Mouse (Mus musculus) embryonic facial prominence, embryonic 14.5 days (tissue): ENCODE measurements around the gene Cacna1c. TPM values are rescaled to one million over a fixed set of nuclear protein-coding genes. Genes with fewer than 3 reads are reported as not detected.

Source experiments
- ATAC-seq: fragments of 200-750 bp; cut with Nextera tagmentation; 2 replicates; pipeline ENCODE4 v1.8.0; 2017; ENCODE audit warnings: low read depth, moderate number of reproducible peaks, moderate TSS enrichment
- DNase-seq: peaks from one replicate; pipeline ENCODE4 v3.0.0-alpha.2; 2015; ENCODE audit warnings: low spot score
- H3K27ac ChIP-seq: fragments of 300-500 bp; sonication (generic); replicated peaks from 2 replicates; pipeline ENCODE4 v1.5.1; 2014; ENCODE audit warnings: low read depth, mild to moderate bottlenecking, low read length, moderate library complexity
- H3K27me3 ChIP-seq: fragments of 300-500 bp; sonication (generic); replicated peaks from 2 replicates; pipeline ENCODE4 v1.6.1; 2014; ENCODE audit warnings: low read length; ENCODE audit not compliant: control insufficient read depth, insufficient read depth
- H3K36me3 ChIP-seq: fragments of 300-500 bp; sonication (generic); 2 replicates; pipeline ENCODE4 v1.6.1; 2014; ENCODE audit warnings: low read length, mixed read lengths; ENCODE audit not compliant: control insufficient read depth, insufficient read depth
- H3K4me1 ChIP-seq: fragments of 300-500 bp; sonication (generic); 2 replicates; pipeline ENCODE4 v1.6.1; 2014; ENCODE audit warnings: antibody characterized with exemption, low read length; ENCODE audit not compliant: control insufficient read depth, insufficient read depth
- H3K4me2 ChIP-seq: fragments of 300-500 bp; sonication (generic); 2 replicates; pipeline ENCODE4 v1.6.1; 2014; ENCODE audit warnings: low read depth, mild to moderate bottlenecking, low read length, moderate library complexity, mixed read lengths
- H3K4me3 ChIP-seq: fragments of 300-500 bp; sonication (generic); 2 replicates; pipeline ENCODE4 v1.5.1; 2014; ENCODE audit warnings: low read depth, mild to moderate bottlenecking, low read length
- H3K9ac ChIP-seq: fragments of 300-500 bp; sonication (generic); 2 replicates; pipeline ENCODE4 v1.6.1; 2014; ENCODE audit warnings: low read depth, mild to moderate bottlenecking, low read length, moderate library complexity, mixed read lengths
- H3K9me3 ChIP-seq: fragments of 300-500 bp; sonication (generic); 2 replicates; pipeline ENCODE4 v1.6.1; 2016; ENCODE audit warnings: low read length; ENCODE audit not compliant: control insufficient read depth
- WGBS: fragments of 180-500 bp; shearing (Covaris S2); extraction: QIAGEN DNeasy Blood & Tissue Kit; methylation state at CpG from one replicate; pipeline ENCODE4 v1.1.7; 2014; 5-methylcytosine and 5-hydroxymethylcytosine counted together
- polyA plus RNA-seq: library from polyadenylated mRNA; unstranded; fragments of >200 nt; fragmentation: Nextera tagmentation; extraction: Ambion mirVana; gene quantifications from 2 replicates; pipeline ENCODE4 v1.2.1, GENCODE M21; 2014

Gene Cacna1c
- polyA plus RNA-seq, 1 experiment from 2014 or later = 4.8 TPM

- H3K4me1 ChIP-seq = no peaks in the 10 kb centered on the region
- H3K4me2 ChIP-seq = no peak overlapping the region
- H3K36me3 ChIP-seq = no peaks in the 10 kb centered on the region
- no peaks in the 10 kb centered on the region for H3K27me3 ChIP-seq
- ATAC-seq (no peak), DNase-seq (no peak)
- H3K4me3 ChIP-seq = no peak overlapping the region
- WGBS = 68% methylated on average over 7 of the region's 7 CpGs
- H3K27ac ChIP-seq = no peak overlapping the region
- no peak overlapping the region for H3K9ac ChIP-seq
- H3K9me3 ChIP-seq = no peaks in the 10 kb centered on the region
Measured at GRCm38 (mm10) chr6:118621866-118622265, 574.4 kb downstream of the Cacna1c start.

GRCm38 (mm10) chr6:118621406-118621805 lies 574.8 kb downstream of the Cacna1c start:
- Histone ChIP-seq H3K9ac (no peak overlapping the region), H3K4me1 (no peaks in the 10 kb centered on the region), H3K4me3 (no peak overlapping the region), H3K27ac (no peak overlapping the region), H3K36me3 (no peaks in the 10 kb centered on the region), H3K27me3 (no peaks in the 10 kb centered on the region), H3K9me3 (no peaks in the 10 kb centered on the region), H3K4me2 (no peak overlapping the region)
- 83% methylated on average over 3 of the region's 3 CpGs for WGBS
- no peak for DNase-seq
- no peak for ATAC-seq

- no peak overlapping the region for H3K9ac ChIP-seq
- no peak for DNase-seq
- H3K4me1 ChIP-seq = no peaks in the 10 kb centered on the region
- no peak overlapping the region for H3K27ac ChIP-seq
- peaks cover 31% of the 10 kb centered on the region; the same call in 1 of the 2 replicates for H3K36me3 ChIP-seq
- H3K27me3 ChIP-seq = no peaks in the 10 kb centered on the region
- no peak overlapping the region for H3K4me3 ChIP-seq
- no peak for ATAC-seq
- H3K9me3 ChIP-seq = no peaks in the 10 kb centered on the region
- WGBS = 77% methylated on average over 6 of the region's 6 CpGs
- no peak overlapping the region for H3K4me2 ChIP-seq
Measured at GRCm38 (mm10) chr6:118608906-118609305, 587.3 kb downstream of the Cacna1c start.

DNA sequence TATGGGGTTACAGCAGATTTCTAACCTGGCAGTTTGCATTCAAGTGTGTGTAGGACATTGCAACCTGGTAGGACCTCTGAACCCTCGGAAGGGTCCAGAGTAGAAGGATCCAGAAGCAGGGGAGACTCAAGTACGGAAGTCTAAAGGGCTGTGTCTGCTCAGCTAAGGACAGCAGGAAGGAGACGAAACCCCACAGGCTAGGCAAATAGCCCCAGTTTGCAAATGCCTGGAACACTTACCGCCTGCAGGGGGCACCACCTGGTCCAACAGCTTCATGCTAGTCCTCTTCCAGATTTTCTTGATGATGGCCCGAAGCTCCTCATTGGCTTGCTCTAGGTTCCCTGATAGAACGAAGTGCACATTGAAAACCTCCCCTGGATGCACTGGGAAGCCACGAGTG lies 590.2 kb downstream of the Cacna1c start:
- Histone ChIP-seq H3K4me3 (no peak overlapping the region), H3K27me3 (no peaks in the 10 kb centered on the region), H3K4me2 (no peak overlapping the region), H3K9ac (no peak overlapping the region), H3K36me3 (peaks cover 22% of the 10 kb centered on the region), H3K4me1 (no peaks in the 10 kb centered on the region), H3K9me3 (no peaks in the 10 kb centered on the region), H3K27ac (no peak overlapping the region)
- DNase-seq (no peak), ATAC-seq (no peak)
- 66% methylated on average over 7 of the region's 7 CpGs for WGBS

GRCm38 (mm10) chr6:118603825-118604224 lies 592.4 kb downstream of the Cacna1c start:
- Histone ChIP-seq H3K4me3 (no peak overlapping the region), H3K36me3 (peaks cover 17% of the 10 kb centered on the region), H3K27me3 (no peaks in the 10 kb centered on the region), H3K4me2 (no peak overlapping the region), H3K9me3 (no peaks in the 10 kb centered on the region), H3K27ac (no peak overlapping the region), H3K4me1 (no peaks in the 10 kb centered on the region), H3K9ac (no peak overlapping the region)
- DNase-seq = no peak
- 94% methylated on average over 7 of the region's 7 CpGs for WGBS
- no peak for ATAC-seq

GRCm38 (mm10) chr6:118595681-118596055 lies 600.5 kb downstream of the Cacna1c start:
- WGBS = 74% methylated on average over 9 of the region's 9 CpGs
- H3K27ac ChIP-seq = no peak overlapping the region
- DNase-seq = no peak
- H3K9ac ChIP-seq = no peak overlapping the region
- no peak overlapping the region for H3K4me2 ChIP-seq
- no peak for ATAC-seq
- peaks cover 3% of the 10 kb centered on the region; the same call in 1 of the 2 replicates for H3K4me1 ChIP-seq
- no peak overlapping the region for H3K4me3 ChIP-seq
- H3K27me3 ChIP-seq = peaks cover 24% of the 10 kb centered on the region
- H3K9me3 ChIP-seq = no peaks in the 10 kb centered on the region
- peaks cover 19% of the 10 kb centered on the region; the same call in 1 of the 2 replicates for H3K36me3 ChIP-seq

DNA sequence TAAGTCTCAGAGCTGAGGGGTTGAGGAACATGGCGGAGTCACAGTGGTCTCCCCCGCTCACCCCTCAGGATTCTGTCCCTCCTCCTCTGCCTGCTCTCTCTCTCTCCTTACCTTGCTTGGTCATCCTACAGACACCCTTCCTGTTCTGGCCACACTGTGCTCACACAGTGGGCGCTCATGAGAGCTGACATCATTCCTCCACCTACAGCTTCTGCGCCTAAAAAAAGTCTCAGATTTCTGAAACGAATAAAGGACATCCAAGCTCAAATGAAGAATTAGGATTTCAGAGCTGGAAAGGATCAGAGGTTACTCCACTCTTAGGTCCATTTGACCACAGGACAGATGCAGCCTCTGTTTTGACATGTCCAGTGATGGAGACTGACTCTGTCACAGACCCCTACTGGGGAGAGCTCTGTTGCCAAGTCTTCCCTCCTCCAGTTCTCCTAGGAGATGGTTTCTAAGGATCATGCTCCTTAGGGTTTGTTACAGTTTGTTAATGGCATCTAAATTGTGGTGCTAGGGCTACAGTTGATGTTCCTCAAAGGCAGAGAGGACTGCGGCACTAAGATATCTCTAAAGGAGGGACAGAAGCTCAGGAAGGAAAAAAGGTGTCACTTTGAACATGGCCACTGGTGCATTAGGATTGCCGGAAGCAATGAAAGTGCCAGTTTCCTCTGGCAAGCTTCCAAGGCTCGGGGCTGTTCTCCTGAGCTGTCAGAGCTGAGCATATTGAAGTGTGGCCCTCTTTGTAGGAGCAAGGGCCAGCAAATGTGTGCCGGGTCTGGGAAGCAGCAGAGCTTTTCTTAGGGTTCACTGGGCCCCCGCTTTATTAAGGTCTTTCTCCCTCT lies 601.2 kb downstream of the Cacna1c start:
- Histone ChIP-seq H3K9me3 (no peaks in the 10 kb centered on the region), H3K4me2 (no peak overlapping the region), H3K36me3 (peaks cover 19% of the 10 kb centered on the region; the same call in 1 of the 2 replicates), H3K27ac (no peak overlapping the region), H3K9ac (no peak overlapping the region), H3K4me1 (peaks cover 3% of the 10 kb centered on the region; the same call in 1 of the 2 replicates), H3K27me3 (peaks cover 24% of the 10 kb centered on the region), H3K4me3 (no peak overlapping the region)
- ATAC-seq (no peak), DNase-seq (no peak)
- 83% methylated on average over 10 of the region's 10 CpGs for WGBS

DNA sequence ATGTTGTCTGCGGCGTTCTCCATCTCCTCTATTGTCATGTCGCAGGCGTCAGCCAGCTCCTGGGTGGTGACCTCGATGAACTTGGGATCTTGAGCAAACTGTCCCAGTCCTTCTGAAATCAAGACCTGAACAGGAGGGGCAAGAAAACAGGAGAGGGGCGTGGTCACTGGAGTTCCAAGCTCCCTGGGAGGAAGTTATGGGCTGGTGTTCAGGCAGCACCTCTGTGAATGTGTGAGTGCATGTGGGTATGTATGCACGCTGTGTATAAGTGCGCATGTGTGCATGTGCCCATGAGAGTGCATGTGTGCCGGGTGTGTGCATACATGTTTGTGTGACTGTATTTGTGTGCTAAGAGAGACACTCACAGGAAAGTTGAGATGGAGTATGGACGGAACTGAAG lies 602.1 kb downstream of the Cacna1c start:
- 0 out of 2 replicates have a peak overlapping the region, but pooled peaks have one; percentile 43 for H3K9ac ChIP-seq
- no peaks in the 10 kb centered on the region for H3K9me3 ChIP-seq
- peaks cover 3% of the 10 kb centered on the region; the same call in 1 of the 2 replicates for H3K4me1 ChIP-seq
- WGBS = 40% methylated on average over 10 of the region's 10 CpGs
- DNase-seq = no peak
- peak; percentile 42; the same call in 1 of the 2 replicates for ATAC-seq
- H3K4me2 ChIP-seq = peak overlapping the region; percentile 57
- H3K4me3 ChIP-seq = peak overlapping the region; percentile 35
- H3K27ac ChIP-seq = no peak overlapping the region
- peaks cover 19% of the 10 kb centered on the region; the same call in 1 of the 2 replicates for H3K36me3 ChIP-seq
- peaks cover 24% of the 10 kb centered on the region for H3K27me3 ChIP-seq
